Mouse (Mus musculus): ENCODE results near the gene Olfr1168. TPM values are rescaled to one million over a fixed set of nuclear protein-coding genes. Genes with fewer than 3 reads are reported as not detected.
"Not testable (repeated sequence)": the region's sequence is repeated elsewhere in the genome, so short reads cannot be mapped to it uniquely, and the experiment has no call there.

Gene Olfr1168
- total RNA-seq (2021): not detected in 2 replicates
- long read RNA-seq: 0 reads

GRCm38 (mm10) chr2:88181580-88181979 is at the start of gene Olfr1168:
TSS of gene Olfr1168 (plus strand) at chr2:88181880.
- no peak for DNase-seq

GRCm38 (mm10) chr2:88155093-88155492 is 26.6 kb upstream of the Olfr1168 start, which contains the start of gene Olfr1167:
TSS of gene Olfr1167 (minus strand) at chr2:88155193.
- not testable (repeated sequence) for DNase-seq

GRCm38 (mm10) chr2:88220784-88221183 is 39.1 kb downstream of the Olfr1168 start:
- DNase-seq: no peak

GRCm38 (mm10) chr2:88228234-88228633 is 46.6 kb downstream of the Olfr1168 start, which contains the start of gene Olfr1170:
TSS of gene Olfr1170 (minus strand) at chr2:88228334.
- no peak for DNase-seq

Other genes starting within 250 kb of the Olfr1168 start
- gene Olfr1155, start 236.7 kb upstream of the Olfr1168 start, total RNA-seq (2021): not detected in 2 replicates
- not detected in 2 replicates for gene Olfr1156, start 228.8 kb upstream of the Olfr1168 start, total RNA-seq (2021)
- not detected in 2 replicates for gene Olfr1157, start 213.6 kb upstream of the Olfr1168 start, total RNA-seq (2021)
- not detected in 2 replicates for gene Olfr74, start 207.2 kb upstream of the Olfr1168 start, total RNA-seq (2021)
- gene Olfr1158, start 191.8 kb upstream of the Olfr1168 start, total RNA-seq (2021): not detected in 2 replicates
- gene Olfr1160, start 173.6 kb upstream of the Olfr1168 start, total RNA-seq (2021): not detected in 2 replicates
- gene Olfr1161, start 159.1 kb upstream of the Olfr1168 start, total RNA-seq (2021): not detected in 2 replicates
- gene Olfr73, start 144.2 kb upstream of the Olfr1168 start, total RNA-seq (2021): not detected in 2 replicates
- not detected in 2 replicates for gene Olfr1162, start 130.8 kb upstream of the Olfr1168 start, total RNA-seq (2021)
- not detected in 2 replicates for gene Olfr1163, start 110.0 kb upstream of the Olfr1168 start, total RNA-seq (2021)
- not detected in 2 replicates for gene Olfr1164, start 87.9 kb upstream of the Olfr1168 start, total RNA-seq (2021)
- not detected in 2 replicates for gene Olfr1166, start 53.6 kb upstream of the Olfr1168 start, total RNA-seq (2021)
- gene Olfr1167, start 26.7 kb upstream of the Olfr1168 start, total RNA-seq (2021): not detected in 2 replicates
- gene Olfr1170, start 46.5 kb downstream of the Olfr1168 start, total RNA-seq (2021): not detected in 2 replicates
- gene Olfr1173, start 98.0 kb downstream of the Olfr1168 start, total RNA-seq (2021): not detected in 2 replicates
- not detected in 2 replicates for gene Olfr1174-ps, start 133.3 kb downstream of the Olfr1168 start, total RNA-seq (2021)
- not detected in 2 replicates for gene Olfr1175-ps, start 145.3 kb downstream of the Olfr1168 start, total RNA-seq (2021)
- not detected in 2 replicates for gene Olfr1176, start 154.8 kb downstream of the Olfr1168 start, total RNA-seq (2021)
- not detected in 2 replicates for gene Olfr1177-ps, start 164.6 kb downstream of the Olfr1168 start, total RNA-seq (2021)
- gene Olfr1178, start 205.2 kb downstream of the Olfr1168 start, total RNA-seq (2021): not detected in 2 replicates
- not detected in 2 replicates for gene Olfr1179, start 224.6 kb downstream of the Olfr1168 start, total RNA-seq (2021)
- not detected in 2 replicates for gene Olfr1180, start 237.3 kb downstream of the Olfr1168 start, total RNA-seq (2021)
- not detected in 2 replicates for gene Olfr1181, start 244.3 kb downstream of the Olfr1168 start, total RNA-seq (2021)